Mouse (Mus musculus) left cerebral cortex, postnatal 36 days (tissue): ENCODE data around the gene Ube2v1. TPM values are rescaled to one million over a fixed set of nuclear protein-coding genes. Genes with fewer than 3 reads are reported as not detected.
A peak's percentile ranks its signal among the peaks of the same experiment; 100 is the strongest.

Experiments used
- DNase-seq, 2 experiments: peaks; one replicate each; pipeline ENCODE4 v3.0.0; 2021 to 2022; ENCODE audit warnings: low spot score in 2 of 2, mixed read lengths in 1 of 2
- intact Hi-C: fragments of 180-260 bp; cut with DNase I; formaldehyde crosslinking; loops from one replicate; pipeline ENCODE4 v1.15.1; 2025
- microRNA-seq: library from miRNA; unstranded; fragments of <30 nt; microRNA quantifications from one replicate; pipeline ENCODE4 v1.2.0, GENCODE M21; 2022
- total RNA-seq, 2 experiments: library from RNA; stranded (reverse); gene quantifications; 2 replicates each; pipeline ENCODE4 v1.2.3; 2021

The Ube2v1 gene
- total RNA-seq, 2 experiments from 2014 or later = 246 to 259 TPM

GRCm38 (mm10) chr2:167569934-167570651 is 61.8 kb downstream of the Ube2v1 start:
- peak in 1 of 2 experiments; percentile 31 for DNase-seq
- intact Hi-C loops = no loop called here

GRCm38 (mm10) chr2:167568112-167568511 is 63.8 kb downstream of the Ube2v1 start:
- intact Hi-C loops = no loop called here
- no peak for DNase-seq

- no peak for DNase-seq
- intact Hi-C loops = no loop called here
Measured at GRCm38 (mm10) chr2:167565682-167566081, 66.2 kb downstream of the Ube2v1 start.

- DNase-seq = no peak
- intact Hi-C loops = no loop called here
Measured at GRCm38 (mm10) chr2:167565312-167565656, 66.6 kb downstream of the Ube2v1 start.

GRCm38 (mm10) chr2:167564551-167565311 is 67.2 kb downstream of the Ube2v1 start:
- no peak for DNase-seq
- intact Hi-C loops = no loop called here

- intact Hi-C loops = no loop called here
- DNase-seq = no peak
Measured at GRCm38 (mm10) chr2:167563703-167564102, 68.2 kb downstream of the Ube2v1 start.

- no peak for DNase-seq
- intact Hi-C loops = no loop called here
Measured at GRCm38 (mm10) chr2:167563035-167563434, 68.9 kb downstream of the Ube2v1 start.

- no peak for DNase-seq
- intact Hi-C loops = no loop called here
Measured at GRCm38 (mm10) chr2:167562101-167562500, 69.8 kb downstream of the Ube2v1 start.

GRCm38 (mm10) chr2:167559413-167559812 is 72.5 kb downstream of the Ube2v1 start:
- intact Hi-C loops = no loop called here
- no peak for DNase-seq

Small RNAs within 50 kb of the gene (microRNA-seq; reads per million reads assigned to microRNA genes)
- not detected for gene Gm22355

Other genes starting within 250 kb of the Ube2v1 start
- 10 to 100 TPM; 25.6 to 35.4 TPM for gene Slc9a8, start 210.4 kb downstream of the Ube2v1 start, total RNA-seq
- gene Rnf114, start 139.4 kb downstream of the Ube2v1 start, total RNA-seq = 10 to 100 TPM; 55.1 to 60.7 TPM
- 10 to 100 TPM; 73.6 to 79.8 TPM for gene Spata2, start 139.2 kb downstream of the Ube2v1 start, total RNA-seq
- under 1 TPM; 0.52 to 0.88 TPM for gene Snai1, start 93.9 kb downstream of the Ube2v1 start, total RNA-seq
- 10 to 100 TPM; 42.3 to 46.8 TPM for gene Gm20431, start 29.4 kb upstream of the Ube2v1 start, total RNA-seq
- gene Cebpb, start 56.8 kb upstream of the Ube2v1 start, total RNA-seq = 10 to 100 TPM; 12.9 to 18.8 TPM
- 10 to 100 TPM; 45.2 to 48.3 TPM for gene Tmem189, start 57.7 kb upstream of the Ube2v1 start, total RNA-seq